Mouse (Mus musculus) stomach, embryonic 14.5 days (tissue): ENCODE measurements at regions not wholly inside any gene's neighbourhood (a gene's known extent, or its start where the extent isn't known, plus 50 kb on each side); places are given as distances from the start of the nearest gene placed in this dataset.

Experiments used
- ATAC-seq: fragments of 200-750 bp; cut with Nextera tagmentation; 2 replicates; pipeline ENCODE4 v1.8.0; 2017; ENCODE audit warnings: low read depth, moderate TSS enrichment; ENCODE audit not compliant: insufficient number of reproducible peaks, insufficient read depth, low FRiP score
- H3K27ac ChIP-seq: fragments of 300-500 bp; sonication (generic); 2 replicates; pipeline ENCODE4 v1.5.1; 2014; ENCODE audit warnings: mild to moderate bottlenecking, low read length, moderate library complexity, mixed read lengths
- H3K27me3 ChIP-seq: fragments of 300-500 bp; sonication (generic); 2 replicates; pipeline ENCODE4 v1.6.1; 2014; ENCODE audit warnings: low read length, control low read depth, mixed read lengths; ENCODE audit not compliant: control insufficient read depth, insufficient read depth
- H3K36me3 ChIP-seq: fragments of 300-500 bp; sonication (generic); 2 replicates; pipeline ENCODE4 v1.6.1; 2014; ENCODE audit warnings: mild to moderate bottlenecking, control low read depth, low read length, moderate library complexity, mixed read lengths; ENCODE audit not compliant: control insufficient read depth, insufficient read depth
- H3K4me1 ChIP-seq: fragments of 300-500 bp; sonication (generic); 2 replicates; pipeline ENCODE4 v1.6.1; 2014; ENCODE audit warnings: low read length, control low read depth, mixed read lengths; ENCODE audit not compliant: control insufficient read depth, insufficient read depth
- H3K4me2 ChIP-seq: fragments of 300-500 bp; sonication (generic); replicated peaks from 2 replicates; pipeline ENCODE4 v1.6.1; 2014; ENCODE audit warnings: low read depth, low read length, control low read depth
- H3K4me3 ChIP-seq: fragments of 300-500 bp; sonication (generic); 2 replicates; pipeline ENCODE4 v1.5.1; 2014; ENCODE audit warnings: low read depth, low read length, control low read depth
- H3K9ac ChIP-seq: fragments of 300-500 bp; sonication (generic); replicated peaks from 2 replicates; pipeline ENCODE4 v1.6.1; 2014; ENCODE audit warnings: low read depth, mild to moderate bottlenecking, control low read depth, low read length, moderate library complexity, mixed read lengths
- H3K9me3 ChIP-seq: fragments of 300-500 bp; sonication (generic); 2 replicates; pipeline ENCODE4 v1.6.1; 2016; ENCODE audit warnings: low read depth, low read length, control low read depth; ENCODE audit not compliant: control insufficient read depth
- WGBS: fragments of 180-500 bp; shearing (Covaris S2); extraction: QIAGEN DNeasy Blood & Tissue Kit; methylation state at CpG from one replicate; pipeline ENCODE4 v1.1.7; 2014; 5-methylcytosine and 5-hydroxymethylcytosine counted together

- Histone ChIP-seq H3K9ac (no peak overlapping the region), H3K27me3 (no peaks in the 10 kb centered on the region), H3K36me3 (no peaks in the 10 kb centered on the region), H3K9me3 (no peaks in the 10 kb centered on the region), H3K4me3 (no peak overlapping the region), H3K27ac (no peak overlapping the region), H3K4me1 (peaks cover 13% of the 10 kb centered on the region; the same call in 1 of the 2 replicates), H3K4me2 (no peak overlapping the region)
- WGBS, result 89% methylated on average over 3 of the region's 3 CpGs
- ATAC-seq, result no peak
Observed at GRCm38 (mm10) chr17:83907538-83907937, 59.8 kb upstream of the Haao start.

- peaks cover 18% of the 10 kb centered on the region; the same call in 1 of the 2 replicates for H3K4me1 ChIP-seq
Observed at GRCm38 (mm10) chr17:83906751-83907537, 59.2 kb upstream of the Haao start.

GRCm38 (mm10) chr17:83903467-83903866 is 55.7 kb upstream of the Haao start:
- peak; percentile 68; the same call in 1 of the 2 replicates for ATAC-seq
- H3K9ac ChIP-seq, result no peak overlapping the region

More at GRCm38 (mm10) chr17:83906751-83907537, 59.2 kb upstream of the Haao start:
- ATAC-seq, result no peak
- H3K27me3 ChIP-seq, result no peaks in the 10 kb centered on the region
- no peak overlapping the region for H3K4me3 ChIP-seq
- H3K36me3 ChIP-seq, result no peaks in the 10 kb centered on the region
- 81% methylated on average over 12 of the region's 12 CpGs for WGBS
- no peak overlapping the region for H3K27ac ChIP-seq
- no peak overlapping the region for H3K9ac ChIP-seq
- no peak overlapping the region for H3K4me2 ChIP-seq
- H3K9me3 ChIP-seq, result no peaks in the 10 kb centered on the region

GRCm38 (mm10) chr17:83902523-83902922 is 54.8 kb upstream of the Haao start:
- Histone ChIP-seq H3K27me3 (no peaks in the 10 kb centered on the region), H3K4me1 (peaks cover 29% of the 10 kb centered on the region; the same call in 1 of the 2 replicates), H3K9me3 (no peaks in the 10 kb centered on the region), H3K4me2 (no peak overlapping the region), H3K9ac (no peak overlapping the region), H3K36me3 (no peaks in the 10 kb centered on the region), H3K27ac (peak overlapping the region; percentile 13; the same call in 1 of the 2 replicates), H3K4me3 (no peak overlapping the region)
- no peak for ATAC-seq
- WGBS, result 63% methylated on average over 3 of the region's 3 CpGs

More at GRCm38 (mm10) chr17:83903467-83903866, 55.7 kb upstream of the Haao start:
- H3K4me3 ChIP-seq, result no peak overlapping the region
- H3K9me3 ChIP-seq, result no peaks in the 10 kb centered on the region
- H3K36me3 ChIP-seq, result no peaks in the 10 kb centered on the region
- H3K27ac ChIP-seq, result peak overlapping the region; percentile 56; the same call in 1 of the 2 replicates
- WGBS, result 4% methylated on average over 7 of the region's 7 CpGs
- H3K4me1 ChIP-seq, result peaks cover 22% of the 10 kb centered on the region; the same call in 1 of the 2 replicates
- no peaks in the 10 kb centered on the region for H3K27me3 ChIP-seq
- H3K4me2 ChIP-seq, result no peak overlapping the region

DNA sequence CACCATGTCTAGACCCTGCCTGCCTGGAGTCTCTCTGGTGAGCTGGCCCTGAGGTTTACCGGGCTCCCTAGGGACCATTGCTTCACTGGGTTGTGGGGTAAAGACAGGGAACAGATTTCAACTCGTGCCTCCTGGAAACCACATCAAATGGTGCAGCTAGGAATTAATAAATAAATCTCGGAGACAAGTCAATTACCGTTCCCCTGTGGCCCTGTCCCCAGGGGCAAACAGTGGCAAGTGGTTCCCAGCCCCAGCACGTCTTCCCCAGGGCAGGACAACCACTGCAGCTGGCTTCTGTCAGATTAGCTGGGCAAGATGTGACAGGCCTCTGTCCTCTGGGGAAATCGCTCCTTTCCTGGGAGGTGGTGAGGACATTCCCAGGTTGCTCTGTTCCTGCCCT is 54.3 kb upstream of the Haao start:
- Histone ChIP-seq H3K4me1 (peaks cover 33% of the 10 kb centered on the region; the same call in 1 of the 2 replicates), H3K4me2 (no peak overlapping the region), H3K9ac (no peak overlapping the region), H3K27me3 (no peaks in the 10 kb centered on the region), H3K36me3 (no peaks in the 10 kb centered on the region), H3K4me3 (no peak overlapping the region), H3K9me3 (no peaks in the 10 kb centered on the region), H3K27ac (peak overlapping the region; percentile 13; the same call in 1 of the 2 replicates)
- WGBS, result 28% methylated on average over 6 of the region's 6 CpGs
- no peak for ATAC-seq

DNA sequence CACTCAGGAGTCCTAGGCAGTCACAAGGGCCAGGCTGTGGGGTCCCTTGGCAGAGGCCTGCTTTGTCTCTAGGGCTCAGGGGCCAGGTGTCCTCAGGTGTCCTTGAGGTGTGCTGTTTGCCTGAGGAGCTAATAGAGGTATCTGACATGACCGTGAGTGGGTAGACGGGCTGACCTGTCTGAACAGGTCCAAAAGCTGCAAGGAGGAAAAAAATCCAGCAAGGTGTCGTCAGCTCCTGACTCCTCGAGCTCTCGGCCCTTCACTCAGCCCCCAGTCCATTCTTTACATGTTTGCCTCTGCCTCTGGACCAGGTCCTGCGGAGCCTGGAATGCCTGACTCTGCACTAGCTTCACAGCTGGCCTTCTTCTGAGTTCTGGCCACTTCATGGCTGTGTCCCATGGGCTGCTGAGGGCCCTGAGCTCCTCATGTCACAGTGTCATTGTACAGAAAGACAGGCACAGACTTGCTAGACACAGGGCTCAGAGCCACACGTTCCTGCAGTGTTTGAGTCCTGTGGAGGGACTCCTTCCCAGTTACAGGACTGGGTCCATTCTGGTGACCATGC is 51.9 kb upstream of the Haao start:
- Histone ChIP-seq H3K9me3 (no peaks in the 10 kb centered on the region), H3K4me3 (no peak overlapping the region), H3K27ac (peak overlapping the region; percentile 74), H3K9ac (no peak overlapping the region), H3K4me2 (no peak overlapping the region), H3K27me3 (no peaks in the 10 kb centered on the region), H3K36me3 (no peaks in the 10 kb centered on the region), H3K4me1 (peaks cover 46% of the 10 kb centered on the region)
- no peak for ATAC-seq
- WGBS, result 58% methylated on average over 7 of the region's 7 CpGs

DNA sequence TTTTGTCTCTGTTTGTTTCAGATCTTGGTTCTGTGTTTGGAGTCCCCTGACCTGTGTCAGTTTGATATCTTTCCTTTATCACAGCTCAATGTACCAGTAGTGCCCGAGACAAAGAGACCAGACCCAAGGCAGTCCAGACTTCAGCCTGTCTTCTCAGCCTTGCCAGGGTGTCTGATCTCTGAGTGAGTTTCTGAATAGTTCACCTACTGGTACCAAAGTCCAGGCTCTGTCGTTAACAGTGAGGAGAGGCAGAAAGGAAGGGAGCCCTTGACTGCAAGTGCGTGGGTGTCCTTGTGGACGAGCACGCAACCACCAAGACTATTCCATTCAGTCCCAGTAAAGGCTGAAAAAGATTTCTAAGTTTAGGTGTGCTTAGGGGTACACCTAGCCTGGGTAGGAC is 50.8 kb upstream of the Haao start:
- no peak overlapping the region for H3K4me3 ChIP-seq
- H3K4me2 ChIP-seq, result no peak overlapping the region
- no peak overlapping the region for H3K9ac ChIP-seq
- peaks cover 39% of the 10 kb centered on the region for H3K4me1 ChIP-seq
- no peaks in the 10 kb centered on the region for H3K27me3 ChIP-seq
- no peaks in the 10 kb centered on the region for H3K9me3 ChIP-seq
- 84% methylated on average over 5 of the region's 5 CpGs for WGBS
- no peaks in the 10 kb centered on the region for H3K36me3 ChIP-seq
- no peak for ATAC-seq
- no peak overlapping the region for H3K27ac ChIP-seq
